Mouse (Mus musculus): ENCODE data around the gene Mthfd1. TPM values are rescaled to one million over a fixed set of nuclear protein-coding genes. Genes with fewer than 3 reads are reported as not detected.

Mthfd1 gene
- 28.0 TPM for polyA plus RNA-seq (2015; fragmentation: Illumina TruSeq; extraction: RNeasy Lipid Tissue Mini Kit (QIAGEN cat#74804); ENCODE audit: low read depth, low replicate concordance)

GRCm38 (mm10) chr12:76254725-76255498, at the start of gene Mthfd1:
Gene Mthfd1 (plus strand): TSS chr12:76255298.

DNA sequence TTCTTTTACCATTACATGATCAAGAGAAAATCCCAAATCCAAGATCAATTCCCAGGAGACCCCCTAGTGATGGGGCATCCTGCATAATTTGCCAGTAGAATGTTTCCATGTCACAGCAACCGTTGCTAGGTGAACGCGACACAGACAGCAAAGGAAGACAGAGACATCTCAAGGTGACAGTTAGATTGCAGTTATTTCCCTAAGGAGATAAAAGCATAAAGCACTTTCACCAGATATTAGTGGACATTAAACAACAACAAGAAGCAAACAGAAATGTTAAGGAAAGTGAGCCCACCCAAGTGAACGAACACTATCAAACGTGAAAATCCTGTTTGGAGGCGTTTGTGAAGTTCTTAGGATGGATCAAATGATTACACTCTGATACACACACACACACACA, 8.5 kb upstream of the Mthfd1 start, which contains the start of gene Tex21:
Gene Tex21, minus strand, starts transcription at position 101 of the 400 bp plus-strand sequence.

GRCm38 (mm10) chr12:76324679-76325431, 69.8 kb downstream of the Mthfd1 start, which contains the start of gene Akap5:
Gene Akap5 (plus strand): TSS chr12:76324891.

Other genes with a start within 250 kb of the Mthfd1 start
- 0.33 TPM for gene Esr2, start 78.0 kb upstream of the Mthfd1 start, polyA plus RNA-seq (2015; fragmentation: Illumina TruSeq; extraction: RNeasy Lipid Tissue Mini Kit (QIAGEN cat#74804); ENCODE audit: low read depth, low replicate concordance)
- gene Tex21, start 8.6 kb upstream of the Mthfd1 start, polyA plus RNA-seq (2015; fragmentation: Illumina TruSeq; extraction: RNeasy Lipid Tissue Mini Kit (QIAGEN cat#74804); ENCODE audit: low read depth, low replicate concordance) = not detected
- gene Akap5, start 69.6 kb downstream of the Mthfd1 start, polyA plus RNA-seq (2015; fragmentation: Illumina TruSeq; extraction: RNeasy Lipid Tissue Mini Kit (QIAGEN cat#74804); ENCODE audit: low read depth, low replicate concordance) = 39.6 TPM
- gene Zbtb25, start 114.3 kb downstream of the Mthfd1 start, polyA plus RNA-seq (2015; fragmentation: Illumina TruSeq; extraction: RNeasy Lipid Tissue Mini Kit (QIAGEN cat#74804); ENCODE audit: low read depth, low replicate concordance) = 12.8 TPM
- gene Zbtb1, start 115.0 kb downstream of the Mthfd1 start, polyA plus RNA-seq (2015; fragmentation: Illumina TruSeq; extraction: RNeasy Lipid Tissue Mini Kit (QIAGEN cat#74804); ENCODE audit: low read depth, low replicate concordance) = 3.8 TPM
- gene Hspa2, start 148.9 kb downstream of the Mthfd1 start, polyA plus RNA-seq (2015; fragmentation: Illumina TruSeq; extraction: RNeasy Lipid Tissue Mini Kit (QIAGEN cat#74804); ENCODE audit: low read depth, low replicate concordance) = 31.1 TPM
- 2.9 TPM for gene Ppp1r36, start 162.2 kb downstream of the Mthfd1 start, polyA plus RNA-seq (2015; fragmentation: Illumina TruSeq; extraction: RNeasy Lipid Tissue Mini Kit (QIAGEN cat#74804); ENCODE audit: low read depth, low replicate concordance)

Measured in brain, adult 10 weeks (tissue).